Mouse (Mus musculus) MEL (cell line): ENCODE data around the gene E130208F15Rik. TPM values are rescaled to one million over a fixed set of nuclear protein-coding genes. Genes with fewer than 3 reads are reported as not detected.
A peak's percentile ranks its signal among the peaks of the same experiment; 100 is the strongest.

Experiments
- DNase-seq: peaks from one replicate; pipeline ENCODE4 v3.0.0; 2011; ENCODE audit warnings: low read depth, low spot score
- H3K27ac ChIP-seq: 2 replicates; pipeline ENCODE4 v1.5.1; 2012; ENCODE audit warnings: low read depth, mild to moderate bottlenecking, control low read depth, low read length, moderate library complexity; ENCODE audit not compliant: control insufficient read depth
- H3K27me3 ChIP-seq, 2 experiments: fragments of 150-350 bp in 1 of 2; sonication (generic) in 1 of 2; 2 replicates each; pipeline ENCODE4 v1.6.1; 2012; ENCODE audit warnings: low read length in 2 of 2, mild to moderate bottlenecking in 2 of 2, improper control_type of control experiment in 1 of 2, moderate library complexity in 1 of 2; ENCODE audit not compliant: insufficient read depth in 2 of 2, control insufficient read depth in 1 of 2
- H3K36me3 ChIP-seq, 2 experiments: 2 replicates each; pipeline ENCODE4 v1.6.1; 2012 to 2014; ENCODE audit warnings: low read length in 2 of 2, improper control_type of control experiment in 1 of 2, inconsistent platforms in 1 of 2, mild to moderate bottlenecking in 1 of 2; ENCODE audit not compliant: insufficient read depth in 2 of 2, control insufficient read depth in 1 of 2
- H3K4me1 ChIP-seq, 2 experiments: fragments of 150-350 bp in 1 of 2; sonication (generic) in 1 of 2; 2 replicates each; pipeline ENCODE4 v1.6.1; 2012; ENCODE audit warnings: low read length in 2 of 2, improper control_type of control experiment in 1 of 2, mild to moderate bottlenecking in 1 of 2; ENCODE audit not compliant: insufficient read depth in 2 of 2, control insufficient read depth in 1 of 2
- H3K4me3 ChIP-seq, 2 experiments: fragments of 150-350 bp in 1 of 2; sonication (generic) in 1 of 2; 2 replicates each; pipeline ENCODE4 v1.5.1; 2012; ENCODE audit warnings: low read depth in 2 of 2, low read length in 2 of 2, mild to moderate bottlenecking in 2 of 2, moderate library complexity in 2 of 2, control low read depth in 1 of 2, improper control_type of control experiment in 1 of 2; ENCODE audit not compliant: control insufficient read depth in 1 of 2, insufficient read depth in 1 of 2
- H3K79me2 ChIP-seq: 2 replicates; pipeline ENCODE4 v1.6.1; 2012; ENCODE audit warnings: mild to moderate bottlenecking, low read length, moderate library complexity; ENCODE audit not compliant: control insufficient read depth, poor library complexity, insufficient read depth
- H3K9ac ChIP-seq: 2 replicates; pipeline ENCODE4 v1.6.1; 2012; ENCODE audit warnings: low read depth, mild to moderate bottlenecking, control low read depth, low read length, moderate library complexity; ENCODE audit not compliant: control insufficient read depth, poor library complexity, severe bottlenecking
- H3K9me3 ChIP-seq: fragments of 150-350 bp; sonication (generic); replicated peaks from 2 replicates; pipeline ENCODE4 v1.6.1; 2012; ENCODE audit warnings: mild to moderate bottlenecking, low read length, improper control_type of control experiment, moderate library complexity; ENCODE audit not compliant: insufficient read depth
- BHLHE40 ChIP-seq: IDR thresholded peaks from 2 replicates; pipeline ENCODE4 v1.6.1; 2012; ENCODE audit warnings: low read depth, mild to moderate bottlenecking, inconsistent platforms, low read length, improper control_type of control experiment, borderline replicate concordance
- CTCF ChIP-seq, 3 experiments: IDR thresholded peaks in 2 of 3; conservative IDR thresholded peaks in 1 of 3; 2 replicates each; pipeline ENCODE4 v1.5.1; 2011 to 2012; ENCODE audit warnings: low read length in 3 of 3, low read depth in 2 of 3, mild to moderate bottlenecking in 2 of 3, improper control_type of control experiment in 1 of 3, inconsistent platforms in 1 of 3, mixed read lengths in 1 of 3, moderate library complexity in 1 of 3; ENCODE audit not compliant: control insufficient read depth in 1 of 3, insufficient read depth in 1 of 3, poor library complexity in 1 of 3, severe bottlenecking in 1 of 3
- EP300 ChIP-seq, 2 experiments: IDR thresholded peaks; 2 replicates each; pipeline ENCODE4 v1.6.1; 2011; ENCODE audit warnings: improper control_type of control experiment in 2 of 2, low read length in 2 of 2, low read depth in 1 of 2, mild to moderate bottlenecking in 1 of 2
- GABPA ChIP-seq: IDR thresholded peaks from 2 replicates; pipeline ENCODE4 v1.6.1; 2012; ENCODE audit warnings: low read depth, mild to moderate bottlenecking, inconsistent platforms, low read length, improper control_type of control experiment, moderate library complexity
- GATA1 ChIP-seq: IDR thresholded peaks from 2 replicates; pipeline ENCODE4 v1.6.1; 2011; ENCODE audit warnings: low read depth, low read length, improper control_type of control experiment
- HCFC1 ChIP-seq: IDR thresholded peaks from 2 replicates; pipeline ENCODE4 v1.6.1; 2012; ENCODE audit warnings: low read depth, mild to moderate bottlenecking, inconsistent platforms, low read length, improper control_type of control experiment, moderate library complexity
- JUND ChIP-seq: IDR thresholded peaks from 2 replicates; pipeline ENCODE4 v1.6.1; 2011; ENCODE audit warnings: low read depth, mild to moderate bottlenecking, improper control_type of control experiment, low read length
- KAT2A ChIP-seq: conservative IDR thresholded peaks from 2 replicates; pipeline ENCODE4 v1.6.1; 2012; ENCODE audit warnings: low read depth, low read length, improper control_type of control experiment, inconsistent platforms
- MAFK ChIP-seq: IDR thresholded peaks from 2 replicates; pipeline ENCODE4 v1.6.1; 2011; ENCODE audit warnings: low read depth, mild to moderate bottlenecking, low read length, improper control_type of control experiment, borderline replicate concordance
- MEF2A ChIP-seq: IDR thresholded peaks from 2 replicates; pipeline ENCODE4 v1.6.1; 2014; ENCODE audit warnings: low read depth, mild to moderate bottlenecking, inconsistent platforms, low read length, improper control_type of control experiment; ENCODE audit not compliant: poor library complexity, insufficient replicate concordance, severe bottlenecking; ENCODE audit errors: extremely low read depth
- MXI1 ChIP-seq: IDR thresholded peaks from 2 replicates; pipeline ENCODE4 v1.6.1; 2011; ENCODE audit warnings: mild to moderate bottlenecking, low read depth, low read length, improper control_type of control experiment
- MYB ChIP-seq: IDR thresholded peaks from 2 replicates; pipeline ENCODE4 v1.6.1; 2011; ENCODE audit warnings: mild to moderate bottlenecking, low read depth, low read length, improper control_type of control experiment
- RCOR1 ChIP-seq: IDR thresholded peaks from 2 replicates; pipeline ENCODE4 v1.6.1; 2012; ENCODE audit warnings: low read depth, mild to moderate bottlenecking, inconsistent platforms, low read length, improper control_type of control experiment
- SIN3A ChIP-seq: IDR thresholded peaks from 2 replicates; pipeline ENCODE4 v1.6.1; 2012; ENCODE audit warnings: low read length, improper control_type of control experiment, inconsistent platforms
- TBP ChIP-seq: IDR thresholded peaks from 2 replicates; pipeline ENCODE4 v1.8.0; 2011; ENCODE audit warnings: low read depth, low read length, improper control_type of control experiment
- TCF12 ChIP-seq: IDR thresholded peaks from 2 replicates; pipeline ENCODE4 v1.6.1; 2014; ENCODE audit warnings: low read depth, mild to moderate bottlenecking, inconsistent platforms, low read length, improper control_type of control experiment, moderate library complexity
- UBTF ChIP-seq: IDR thresholded peaks from 2 replicates; pipeline ENCODE4 v1.6.1; 2012; ENCODE audit warnings: low read depth, mild to moderate bottlenecking, inconsistent platforms, low read length, improper control_type of control experiment, moderate library complexity, borderline replicate concordance; ENCODE audit not compliant: insufficient read depth
- USF1 ChIP-seq: IDR thresholded peaks from 2 replicates; pipeline ENCODE4 v1.6.1; 2014; ENCODE audit warnings: low read depth, mild to moderate bottlenecking, inconsistent platforms, low read length, improper control_type of control experiment, moderate library complexity
- USF2 ChIP-seq, 2 experiments: IDR thresholded peaks; 2 replicates each; pipeline ENCODE4 v1.6.1; 2011 to 2012; ENCODE audit warnings: improper control_type of control experiment in 2 of 2, low read length in 2 of 2, borderline replicate concordance in 1 of 2, inconsistent platforms in 1 of 2, low read depth in 1 of 2, mild to moderate bottlenecking in 1 of 2; ENCODE audit not compliant: insufficient read depth in 1 of 2
- ZC3H11A ChIP-seq: IDR thresholded peaks from 2 replicates; pipeline ENCODE4 v1.6.1; 2012; ENCODE audit warnings: low read depth, mild to moderate bottlenecking, inconsistent platforms, low read length, improper control_type of control experiment
- polyA plus RNA-seq, 2 experiments: library from polyadenylated mRNA; stranded (reverse) in 1 of 2; unstranded in 1 of 2; fragments of >175 nt in 1 of 2; fragments of >200 nt in 1 of 2; gene quantifications; 2 replicates each; pipeline versions ENCODE4 v1.2.1 to v1.2.4; 2012; ENCODE audit warnings: low replicate concordance in 2 of 2, low read depth in 1 of 2; ENCODE audit not compliant: insufficient read length in 2 of 2, insufficient read depth in 1 of 2, missing spikeins in 1 of 2
- total RNA-seq: library from RNA; depleted of rRNA; stranded (reverse); fragments of 300-350 nt; gene quantifications from 2 replicates; pipeline ENCODE4 v1.2.3, GENCODE M21; 2012

Gene E130208F15Rik
- total and polyA plus RNA-seq, 3 experiments, result 0.96 to 3.2 TPM; not detected in 1

GRCm38 (mm10) chr7:30315559-30316529 is 5.7 kb upstream of the E130208F15Rik start:
- no peak for DNase-seq
- H3K4me3 ChIP-seq, result no peak overlapping the region

GRCm38 (mm10) chr7:30318142-30318541 is 3.4 kb upstream of the E130208F15Rik start:
- TF ChIP-seq MEF2A (no peak), USF1 (0 out of 2 replicates have a peak, but pooled peaks have one; percentile 19)
- Histone ChIP-seq H3K27me3 (no peaks in the 10 kb centered on the region), H3K4me1 (peaks cover 0 to 7% of the 10 kb centered on the region in 2 experiments; a peak in 2 of 4 replicates), H3K27ac (no peak overlapping the region), H3K4me3 (no peak overlapping the region), H3K9me3 (no peaks in the 10 kb centered on the region), H3K9ac (no peak overlapping the region), H3K36me3 (peaks cover 0 to 6% of the 10 kb centered on the region in 2 experiments; a peak in 2 of 4 replicates), H3K79me2 (peaks cover 7% of the 10 kb centered on the region; the same call in 1 of the 2 replicates)
- no peak for DNase-seq

More at GRCm38 (mm10) chr7:30315559-30316529, 5.7 kb upstream of the E130208F15Rik start:
- Histone ChIP-seq H3K27ac (no peak overlapping the region), H3K9ac (no peak overlapping the region), H3K4me1 (peaks cover 0 to 4% of the 10 kb centered on the region in 2 experiments; a peak in 1 of 4 replicates), H3K79me2 (0 out of 2 replicates have a peak, but pooled peaks cover 1% of the 10 kb centered on the region), H3K36me3 (peaks cover 0 to under 1% of the 10 kb centered on the region in 2 experiments; a peak in 2 of 4 replicates), H3K9me3 (no peaks in the 10 kb centered on the region), H3K27me3 (no peaks in the 10 kb centered on the region)
- TF ChIP-seq CTCF (IDR thresholded peaks at IDR 0.05 in 2 of 3, conservative IDR thresholded peaks at IDR 0.05 in 1 of 3; ENCODE audit: control insufficient read depth in 1 of 3, insufficient read depth in 1 of 3, low read depth in 2 of 3, low read length in 3 of 3, poor library complexity in 1 of 3, severe bottlenecking in 1 of 3) (no peak), ZC3H11A (no peak), KAT2A (no peak), SIN3A (no peak), GATA1 (no peak), BHLHE40 (no peak), UBTF (no peak), HCFC1 (no peak)

GRCm38 (mm10) chr7:30320946-30321345 is 594 bp upstream of the E130208F15Rik start:
- peaks cover 7% of the 10 kb centered on the region; the same call in 1 of the 2 replicates for H3K79me2 ChIP-seq
- peaks cover 0 to 7% of the 10 kb centered on the region in 2 experiments; a peak in 2 of 4 replicates for H3K4me1 ChIP-seq
- TF ChIP-seq TBP, result no peak
- no peak for TF ChIP-seq MAFK
- no peak for TF ChIP-seq JUND
- TF ChIP-seq MXI1, result no peak
- TF ChIP-seq GABPA, result no peak
- TF ChIP-seq EP300 (IDR thresholded peaks at IDR 0.05; ENCODE audit: low read depth in 1 of 2, low read length in 2 of 2), result no peak
- no peak for TF ChIP-seq USF2 (IDR thresholded peaks at IDR 0.05; ENCODE audit: borderline replicate concordance in 1 of 2, insufficient read depth in 1 of 2, low read depth in 1 of 2, low read length in 2 of 2)
- TF ChIP-seq USF1, result no peak
- TF ChIP-seq GATA1, result no peak
- no peak for TF ChIP-seq CTCF (IDR thresholded peaks at IDR 0.05 in 2 of 3, conservative IDR thresholded peaks at IDR 0.05 in 1 of 3; ENCODE audit: control insufficient read depth in 1 of 3, insufficient read depth in 1 of 3, low read depth in 2 of 3, low read length in 3 of 3, poor library complexity in 1 of 3, severe bottlenecking in 1 of 3)
- no peak for TF ChIP-seq MEF2A
- no peak for TF ChIP-seq MYB
- no peak for TF ChIP-seq RCOR1
- no peak for TF ChIP-seq TCF12
- DNase-seq, result no peak
- no peaks in the 10 kb centered on the region for H3K9me3 ChIP-seq
- H3K4me3 ChIP-seq, result peak overlapping the region in 1 of 2 experiments; percentile 78; a peak in 2 of 4 replicates
- H3K27me3 ChIP-seq, result no peaks in the 10 kb centered on the region
- no peak overlapping the region for H3K27ac ChIP-seq
- H3K36me3 ChIP-seq, result peaks cover 0 to 10% of the 10 kb centered on the region in 2 experiments; a peak in 2 of 4 replicates
- H3K9ac ChIP-seq, result peak overlapping the region; percentile 89; the same call in 1 of the 2 replicates
